8 mouse cellular contexts compared by ENCODE assay signal in genomic region chr16:13448051-13448705, GRCm38 (mm10).
DNase-seq lines count a peak whose midpoint lies in the region; ATAC-seq and TF ChIP-seq lines count a peak whose summit lies in the region.

No protein-coding gene starts in this region.

- intact Hi-C loops in gastrocnemius, postnatal 36 days (cut with DNase I): loop anchor here (5.0 kb wide), 2 partner anchors 84 to 134 kb away; no protein-coding TSS in a partner anchor

- H3K9me3 ChIP-seq in hindbrain, postnatal 0 days (ENCODE audit: low read length): no peaks in the 10 kb centered on the region
- no peaks in the 10 kb centered on the region for H3K9me3 ChIP-seq in liver, postnatal 0 days (ENCODE audit: low read length)

- H3K36me3 ChIP-seq in hindbrain, postnatal 0 days (ENCODE audit: insufficient read depth, low read length): no peaks in the 10 kb centered on the region
- H3K36me3 ChIP-seq in liver, postnatal 0 days (replicated peaks; ENCODE audit: insufficient read depth, low read length): no peaks in the 10 kb centered on the region

- peak overlapping the region; percentile 82 for H3K4me3 ChIP-seq in hindbrain, postnatal 0 days (ENCODE audit: low read length)
- H3K4me3 ChIP-seq in liver, postnatal 0 days (ENCODE audit: low read depth, low read length): peak overlapping the region; percentile 67

- TF ChIP-seq EP300 in liver, postnatal 0 days (IDR thresholded peaks at IDR 0.05; ENCODE audit: low read depth): no peak

- H3K27ac ChIP-seq in hindbrain, postnatal 0 days: peak overlapping the region; percentile 69
- H3K27ac ChIP-seq in liver, postnatal 0 days (ENCODE audit: low read depth): no peak overlapping the region

- DNase-seq in right cerebral cortex, adult 18-20 months: peak; percentile 37
- DNase-seq in right cerebral cortex, postnatal 36 days (ENCODE audit: low spot score in 2 of 2): no peak
- DNase-seq in cerebellum, postnatal 25 days: peak; percentile 56 to 74
- DNase-seq in gastrocnemius, postnatal 36 days: peak; percentile 21 to 53
- peak; percentile 71 for DNase-seq in hindbrain, postnatal 0 days (ENCODE audit: low spot score)
- DNase-seq in liver, postnatal 0 days: peak; percentile 40
- DNase-seq in ovary, adult 18-20 months (ENCODE audit: low spot score): peak; percentile 20

- peak; percentile 51 for ATAC-seq in hindbrain, postnatal 0 days
- peak; percentile 40 for ATAC-seq in liver, postnatal 0 days
- no peak for ATAC-seq in monocyte, adult 5-6 weeks (replicated peaks; ENCODE audit: insufficient number of reproducible peaks, low FRiP score, low TSS enrichment, poor library complexity, severe bottlenecking)

- H3K9ac ChIP-seq in hindbrain, postnatal 0 days (replicated peaks; ENCODE audit: low read length): peak overlapping the region; percentile 70
- H3K9ac ChIP-seq in liver, postnatal 0 days (replicated peaks): peak overlapping the region; percentile 65

- under 1% methylated on average over 52 of the region's 52 CpGs for WGBS in hindbrain, postnatal 0 days
- WGBS in liver, postnatal 0 days (ENCODE audit: insufficient replicate concordance): 2% methylated on average over 41 of the region's 52 CpGs

- no peak for TF ChIP-seq CTCF in hindbrain, postnatal 0 days (IDR thresholded peaks at IDR 0.05; ENCODE audit: low read depth)
- TF ChIP-seq CTCF in liver, postnatal 0 days (IDR thresholded peaks at IDR 0.05; ENCODE audit: low read depth): no peak

- H3K4me1 ChIP-seq in hindbrain, postnatal 0 days (ENCODE audit: insufficient read depth, low read length): peaks cover 3% of the 10 kb centered on the region; the same call in 1 of the 2 replicates
- H3K4me1 ChIP-seq in liver, postnatal 0 days (ENCODE audit: insufficient read depth): 0 out of 2 replicates have a peak, but pooled peaks cover 4% of the 10 kb centered on the region

- peak overlapping the region; percentile 99 for H3K4me2 ChIP-seq in hindbrain, postnatal 0 days (ENCODE audit: low read depth, low read length)
- H3K4me2 ChIP-seq in liver, postnatal 0 days (ENCODE audit: low read depth, low read length): peak overlapping the region; percentile 94

- H3K27me3 ChIP-seq in hindbrain, postnatal 0 days (ENCODE audit: insufficient read depth, low read length): no peaks in the 10 kb centered on the region
- H3K27me3 ChIP-seq in liver, postnatal 0 days (ENCODE audit: insufficient read depth, low read length): peaks cover 16% of the 10 kb centered on the region

Comparison
In these comparisons a context has a peak if more than half of its experiments do, and no peak if none do; other contexts are left out.
1. DNase-seq: peak in right cerebral cortex, adult 18-20 months (single experiment), cerebellum, postnatal 25 days (2 of 2), gastrocnemius, postnatal 36 days (2 of 2), hindbrain, postnatal 0 days (single experiment), liver, postnatal 0 days (single experiment) and ovary, adult 18-20 months (single experiment); none in right cerebral cortex, postnatal 36 days (0 of 2).